Mouse (Mus musculus) intestine, embryonic 16.5 days (tissue): ENCODE measurements around the gene Sprr3. TPM values are rescaled to one million over a fixed set of nuclear protein-coding genes. Genes with fewer than 3 reads are reported as not detected.

Experiments used
- ATAC-seq: fragments of 200-750 bp; cut with Nextera tagmentation; 2 replicates; pipeline ENCODE4 v1.8.0; 2017; ENCODE audit warnings: moderate TSS enrichment, moderate library complexity
- H3K27ac ChIP-seq: fragments of 300-500 bp; sonication (generic); 2 replicates; pipeline ENCODE4 v1.5.1; 2014; ENCODE audit warnings: mild to moderate bottlenecking, low read length
- H3K27me3 ChIP-seq: fragments of 300-500 bp; sonication (generic); replicated peaks from 2 replicates; pipeline ENCODE4 v1.6.1; 2014; ENCODE audit warnings: low read length, control low read depth, mixed read lengths; ENCODE audit not compliant: control insufficient read depth, insufficient read depth
- H3K36me3 ChIP-seq: fragments of 300-500 bp; sonication (generic); 2 replicates; pipeline ENCODE4 v1.6.1; 2014; ENCODE audit warnings: low read length, control low read depth; ENCODE audit not compliant: control insufficient read depth, insufficient read depth
- H3K4me1 ChIP-seq: fragments of 300-500 bp; sonication (generic); 2 replicates; pipeline ENCODE4 v1.6.1; 2014; ENCODE audit warnings: low read length, control low read depth, mixed read lengths; ENCODE audit not compliant: control insufficient read depth, insufficient read depth
- H3K4me2 ChIP-seq: fragments of 300-500 bp; sonication (generic); 2 replicates; pipeline ENCODE4 v1.6.1; 2014; ENCODE audit warnings: low read depth, low read length, control low read depth
- H3K4me3 ChIP-seq: fragments of 300-500 bp; sonication (generic); 2 replicates; pipeline ENCODE4 v1.5.1; 2014; ENCODE audit warnings: mild to moderate bottlenecking, low read length
- H3K9ac ChIP-seq: fragments of 300-500 bp; sonication (generic); 2 replicates; pipeline ENCODE4 v1.6.1; 2014; ENCODE audit warnings: low read depth, low read length
- H3K9me3 ChIP-seq: fragments of 300-500 bp; sonication (generic); 2 replicates; pipeline ENCODE4 v1.6.1; 2016; ENCODE audit warnings: low read length, control low read depth; ENCODE audit not compliant: control insufficient read depth
- WGBS: fragments of 180-500 bp; shearing (Covaris S2); extraction: QIAGEN DNeasy Blood & Tissue Kit; methylation state at CpG from one replicate; pipeline ENCODE4 v1.1.7; 2014; 5-methylcytosine and 5-hydroxymethylcytosine counted together
- polyA plus RNA-seq: library from polyadenylated mRNA; unstranded; fragments of >200 nt; fragmentation: Nextera tagmentation; extraction: Ambion mirVana; gene quantifications from 2 replicates; pipeline ENCODE4 v1.2.1, GENCODE M21; 2015

Sprr3 gene
- polyA plus RNA-seq, 1 experiment from 2014 or later = not detected

- no peak for ATAC-seq
- 76% methylated on average over 1 of the region's 1 CpGs for WGBS
Measured at GRCm38 (mm10) chr3:92466576-92466975, 8.1 kb upstream of the Sprr3 start.

GRCm38 (mm10) chr3:92455151-92455550, 3.4 kb downstream of the Sprr3 start:
- Histone ChIP-seq H3K4me1 (no peaks in the 10 kb centered on the region), H3K27ac (no peak overlapping the region), H3K9ac (no peak overlapping the region), H3K4me3 (no peak overlapping the region), H3K36me3 (no peaks in the 10 kb centered on the region), H3K9me3 (no peaks in the 10 kb centered on the region), H3K27me3 (no peaks in the 10 kb centered on the region), H3K4me2 (no peak overlapping the region)
- no peak for ATAC-seq
- 84% methylated on average over 5 of the region's 5 CpGs for WGBS

More at GRCm38 (mm10) chr3:92466576-92466975, 8.1 kb upstream of the Sprr3 start:
- H3K36me3 ChIP-seq = no peaks in the 10 kb centered on the region
- no peak overlapping the region for H3K4me2 ChIP-seq
- H3K4me3 ChIP-seq = no peak overlapping the region
- no peaks in the 10 kb centered on the region for H3K27me3 ChIP-seq
- no peaks in the 10 kb centered on the region for H3K9me3 ChIP-seq
- H3K9ac ChIP-seq = no peak overlapping the region
- H3K4me1 ChIP-seq = no peaks in the 10 kb centered on the region
- no peak overlapping the region for H3K27ac ChIP-seq

GRCm38 (mm10) chr3:92440177-92440576, 18.3 kb downstream of the Sprr3 start:
- ATAC-seq = no peak
- no peak overlapping the region for H3K9ac ChIP-seq
- H3K4me3 ChIP-seq = no peak overlapping the region
- H3K36me3 ChIP-seq = no peaks in the 10 kb centered on the region
- H3K27ac ChIP-seq = no peak overlapping the region
- no peaks in the 10 kb centered on the region for H3K9me3 ChIP-seq
- H3K4me1 ChIP-seq = no peaks in the 10 kb centered on the region
- no peak overlapping the region for H3K4me2 ChIP-seq
- WGBS = 84% methylated on average over 3 of the region's 3 CpGs
- H3K27me3 ChIP-seq = no peaks in the 10 kb centered on the region

GRCm38 (mm10) chr3:92438689-92439088, 19.8 kb downstream of the Sprr3 start, which contains the start of gene Sprr1b:
Gene Sprr1b (minus strand): TSS chr3:92438789.
- H3K36me3 ChIP-seq = no peaks in the 10 kb centered on the region
- no peak for ATAC-seq
- H3K4me3 ChIP-seq = no peak within 1 kb of the TSS
- H3K4me1 ChIP-seq = no peaks in the 10 kb centered on the region
- no peak within 1 kb of the TSS for H3K9ac ChIP-seq
- H3K27me3 ChIP-seq = no peaks in the 10 kb centered on the region
- no peak within 1 kb of the TSS for H3K4me2 ChIP-seq
- WGBS = 90% methylated on average over 3 of the region's 3 CpGs
- no peak within 1 kb of the TSS for H3K27ac ChIP-seq
- H3K9me3 ChIP-seq = no peaks in the 10 kb centered on the region

GRCm38 (mm10) chr3:92432282-92432681, 26.2 kb downstream of the Sprr3 start, which contains the start of gene Sprr2k:
Gene Sprr2k (plus strand): TSS chr3:92432582.
- ATAC-seq = no peak
- Histone ChIP-seq H3K36me3 (no peaks in the 10 kb centered on the region), H3K4me2 (no peak within 1 kb of the TSS), H3K9ac (no peak within 1 kb of the TSS), H3K27ac (no peak within 1 kb of the TSS), H3K27me3 (no peaks in the 10 kb centered on the region), H3K9me3 (no peaks in the 10 kb centered on the region), H3K4me3 (no peak within 1 kb of the TSS), H3K4me1 (no peaks in the 10 kb centered on the region)
- 83% methylated on average over 2 of the region's 2 CpGs for WGBS

- H3K27ac ChIP-seq = no peak within 1 kb of the TSS
- H3K4me1 ChIP-seq = no peaks in the 10 kb centered on the region
- H3K9ac ChIP-seq = no peak within 1 kb of the TSS
- 88% methylated on average over 6 of the region's 6 CpGs for WGBS
- H3K9me3 ChIP-seq = no peaks in the 10 kb centered on the region
- H3K27me3 ChIP-seq = no peaks in the 10 kb centered on the region
- H3K4me3 ChIP-seq = no peak within 1 kb of the TSS
- no peak within 1 kb of the TSS for H3K4me2 ChIP-seq
- H3K36me3 ChIP-seq = no peaks in the 10 kb centered on the region
- ATAC-seq = no peak
Measured at GRCm38 (mm10) chr3:92429323-92429722, 29.2 kb downstream of the Sprr3 start, which contains the start of gene Gm9774. Gene Gm9774 (minus strand): TSS chr3:92429423.

GRCm38 (mm10) chr3:92417782-92418181, 40.7 kb downstream of the Sprr3 start, which contains the start of gene Sprr2j-ps:
Gene Sprr2j-ps (plus strand): TSS chr3:92418082.
- H3K4me3 ChIP-seq = no peak within 1 kb of the TSS
- no peaks in the 10 kb centered on the region for H3K9me3 ChIP-seq
- H3K4me2 ChIP-seq = no peak within 1 kb of the TSS
- no peak for ATAC-seq
- WGBS = 91% methylated on average over 2 of the region's 2 CpGs
- H3K27me3 ChIP-seq = no peaks in the 10 kb centered on the region
- H3K4me1 ChIP-seq = no peaks in the 10 kb centered on the region
- no peak within 1 kb of the TSS for H3K27ac ChIP-seq
- H3K9ac ChIP-seq = no peak within 1 kb of the TSS
- H3K36me3 ChIP-seq = no peaks in the 10 kb centered on the region

GRCm38 (mm10) chr3:92407691-92408090, 50.8 kb downstream of the Sprr3 start, which contains the start of gene Sprr2i:
Gene Sprr2i (plus strand): TSS chr3:92407991.
- WGBS = 95% methylated on average over 2 of the region's 2 CpGs

More at GRCm38 (mm10) chr3:92407691-92408090, 50.8 kb downstream of the Sprr3 start, which contains the start of gene Sprr2i:
- no peak within 1 kb of the TSS for H3K4me2 ChIP-seq
- H3K4me1 ChIP-seq = no peaks in the 10 kb centered on the region
- no peak within 1 kb of the TSS for H3K9ac ChIP-seq
- no peak for ATAC-seq
- H3K36me3 ChIP-seq = no peaks in the 10 kb centered on the region
- H3K4me3 ChIP-seq = no peak within 1 kb of the TSS
- H3K9me3 ChIP-seq = no peaks in the 10 kb centered on the region
- no peak within 1 kb of the TSS for H3K27ac ChIP-seq
- H3K27me3 ChIP-seq = no peaks in the 10 kb centered on the region
